Mouse (Mus musculus) neutrophil, adult 5-6 weeks (primary cell): ENCODE measurements around the gene Grhpr. TPM values are rescaled to one million over a fixed set of nuclear protein-coding genes. Genes with fewer than 3 reads are reported as not detected.
"Not testable (repeated sequence)": the region's sequence is repeated elsewhere in the genome, so short reads cannot be mapped to it uniquely, and the experiment has no call there.

ENCODE experiments used
- ATAC-seq: fragments of 151-379, 151-347 bp; 2 replicates; pipeline ENCODE4 v1.8.0; 2017; ENCODE audit warnings: mild to moderate bottlenecking, moderate TSS enrichment; ENCODE audit not compliant: insufficient number of reproducible peaks, poor library complexity, low FRiP score, severe bottlenecking; ENCODE audit errors: extremely low read depth
- total RNA-seq: library from RNA; stranded (forward); fragments of 200-1000 nt; gene quantifications from 2 replicates; pipeline ENCODE4 v1.2.3, GENCODE M21; 2017

Gene Grhpr
- 2.9 and 6.6 TPM in 2 replicates for total RNA-seq

GRCm38 (mm10) chr4:44981280-44981973 lies at the start of gene Grhpr:
TSS of gene Grhpr (plus strand) at chr4:44981395.
- ATAC-seq, result peak; percentile 70

GRCm38 (mm10) chr4:44931732-44932131 lies 49.5 kb upstream of the Grhpr start:
- ATAC-seq, result no peak

- ATAC-seq, result no peak
These were observed 42.5 kb upstream of the Grhpr start for GRCm38 (mm10) chr4:44938359-44939340.

GRCm38 (mm10) chr4:44939576-44940249 lies 41.5 kb upstream of the Grhpr start:
- peak; percentile 20; the same call in 1 of the 2 replicates for ATAC-seq

GRCm38 (mm10) chr4:44940286-44940685 lies 40.9 kb upstream of the Grhpr start:
- no peak for ATAC-seq

- ATAC-seq, result no peak
These were observed 39.0 kb upstream of the Grhpr start for GRCm38 (mm10) chr4:44942237-44942636.

GRCm38 (mm10) chr4:44943480-44943879 lies 37.7 kb upstream of the Grhpr start:
- ATAC-seq, result no peak

- ATAC-seq, result peak; percentile 23
These were observed 36.6 kb upstream of the Grhpr start for GRCm38 (mm10) chr4:44944426-44945075.

GRCm38 (mm10) chr4:44946126-44946525 lies 35.1 kb upstream of the Grhpr start:
- ATAC-seq, result not testable (repeated sequence)

GRCm38 (mm10) chr4:44947464-44947863 lies 33.7 kb upstream of the Grhpr start:
- no peak for ATAC-seq

- no peak for ATAC-seq
These were observed 32.9 kb upstream of the Grhpr start for GRCm38 (mm10) chr4:44948314-44948713.

GRCm38 (mm10) chr4:44953041-44953440 lies 28.2 kb upstream of the Grhpr start:
- no peak for ATAC-seq

- no peak for ATAC-seq
These were observed 22.4 kb upstream of the Grhpr start for GRCm38 (mm10) chr4:44958776-44959175.

GRCm38 (mm10) chr4:44959220-44959619 lies 22.0 kb upstream of the Grhpr start:
- no peak for ATAC-seq

GRCm38 (mm10) chr4:44963156-44963555 lies 18.0 kb upstream of the Grhpr start:
- ATAC-seq, result no peak

GRCm38 (mm10) chr4:44965175-44965574 lies 16.0 kb upstream of the Grhpr start:
- no peak for ATAC-seq

GRCm38 (mm10) chr4:44965736-44966135 lies 15.5 kb upstream of the Grhpr start:
- no peak for ATAC-seq

- peak; percentile 49; the same call in 1 of the 2 replicates for ATAC-seq
These were observed 13.8 kb upstream of the Grhpr start for GRCm38 (mm10) chr4:44967402-44967801.

- ATAC-seq, result peak; percentile 35; the same call in 1 of the 2 replicates
These were observed 11.1 kb upstream of the Grhpr start for GRCm38 (mm10) chr4:44970056-44970455.
